Mouse (Mus musculus): ENCODE measurements around the gene Cmah. TPM values are rescaled to one million over a fixed set of nuclear protein-coding genes. Genes with fewer than 3 reads are reported as not detected.

The Cmah gene
- polyA plus RNA-seq, 1 experiment from 2014 or later: 0.17 TPM

Other genes with a start within 250 kb of the Cmah start
- 20.0 and 21.7 TPM in 2 replicates for gene Carmil1, start 46.6 kb upstream of the Cmah start, polyA plus RNA-seq (2016; fragmentation: Nextera tagmentation; extraction: Ambion mirVana)